Mouse (Mus musculus) C2C12 (cell line): ENCODE data around the gene Rnf144b. TPM values are rescaled to one million over a fixed set of nuclear protein-coding genes. Genes with fewer than 3 reads are reported as not detected.

Source experiments
- H3K27me3 ChIP-seq: one replicate; pipeline ENCODE4 v1.6.1; 2011; ENCODE audit not compliant: control insufficient read depth, insufficient read depth, insufficient read length
- H3K36me3 ChIP-seq: one replicate; pipeline ENCODE4 v1.6.1; 2011; ENCODE audit not compliant: control insufficient read depth, insufficient read depth
- H3K4me3 ChIP-seq: one replicate; pipeline ENCODE4 v1.5.1; 2011; ENCODE audit warnings: mild to moderate bottlenecking, control low read depth; ENCODE audit not compliant: poor library complexity, insufficient read depth, severe bottlenecking
- H3K79me2 ChIP-seq: one replicate; pipeline ENCODE4 v1.6.1; 2011; ENCODE audit not compliant: control insufficient read depth, insufficient read depth
- H3K79me3 ChIP-seq: one replicate; pipeline ENCODE4 v1.6.1; 2011; ENCODE audit warnings: low read depth, control low read depth
- H3ac ChIP-seq: one replicate; pipeline ENCODE3; 2011; ENCODE audit warnings: low read depth; ENCODE audit not compliant: control insufficient read depth, insufficient read length
- CEBPB ChIP-seq: IDR thresholded peaks from one replicate; pipeline ENCODE4 v1.6.1; 2011; ENCODE audit warnings: low read depth, mild to moderate bottlenecking, control low read depth, moderate library complexity
- CTCF ChIP-seq: IDR thresholded peaks from one replicate; pipeline ENCODE4 v1.5.1; 2011; ENCODE audit not compliant: control insufficient read depth, insufficient read depth, insufficient read length
- FOSL1 ChIP-seq: IDR thresholded peaks from one replicate; pipeline ENCODE4 v1.8.0; 2011; ENCODE audit warnings: mild to moderate bottlenecking, low read length; ENCODE audit not compliant: poor library complexity, insufficient read depth, severe bottlenecking
- MAX ChIP-seq: IDR thresholded peaks from one replicate; pipeline ENCODE4 v1.6.1; 2011; ENCODE audit warnings: mild to moderate bottlenecking, control low read depth
- MYOD1 ChIP-seq: IDR thresholded peaks from one replicate; pipeline ENCODE4 v1.6.1; 2011; ENCODE audit warnings: low read depth; ENCODE audit not compliant: control insufficient read depth, insufficient read length
- MYOG ChIP-seq: IDR thresholded peaks from one replicate; pipeline ENCODE4 v1.6.1; 2011; ENCODE audit not compliant: control insufficient read depth, insufficient read length; ENCODE audit errors: extremely low read depth
- USF1 ChIP-seq: IDR thresholded peaks from one replicate; pipeline ENCODE4 v1.6.1; 2011; ENCODE audit warnings: low read depth, mild to moderate bottlenecking, control low read depth, moderate library complexity
- polyA plus RNA-seq: library from polyadenylated mRNA; unstranded; fragments of >200 nt; fragmentation: generic; extraction: Trizol; gene quantifications from one replicate; pipeline ENCODE4 v1.2.1, GENCODE M21; 2012; ENCODE audit warnings: missing spikeins

The Rnf144b gene
- polyA plus RNA-seq, 1 experiment = 0.28 TPM

DNA sequence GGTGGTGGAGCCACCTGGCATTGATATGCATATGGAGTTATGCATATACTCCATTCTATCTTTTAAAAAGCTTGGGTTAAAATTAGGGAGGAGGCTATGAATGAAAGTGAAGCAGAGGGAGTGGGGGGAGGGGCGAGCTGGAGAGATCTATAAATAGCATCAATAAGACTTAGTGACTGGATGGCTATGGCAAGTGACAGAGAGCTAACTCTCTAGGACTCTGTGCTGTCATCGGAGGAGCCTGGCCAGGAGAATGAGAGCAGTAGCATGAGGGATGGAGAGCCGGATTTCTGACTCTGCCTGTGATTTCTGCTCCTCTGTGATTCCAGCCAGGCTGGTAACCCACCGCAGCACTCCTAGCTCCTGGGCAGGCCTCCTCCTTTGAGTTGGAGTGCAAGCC, 6.6 kb downstream of the Rnf144b start:
- Histone ChIP-seq H3K79me2 (no peaks in the 10 kb centered on the region), H3K79me3 (no peaks in the 10 kb centered on the region), H3K4me3 (no peak overlapping the region), H3K27me3 (no peaks in the 10 kb centered on the region), H3K36me3 (no peaks in the 10 kb centered on the region), H3ac (no peak overlapping the region)
- TF ChIP-seq MYOD1 = no peak
- TF ChIP-seq MYOG = no peak
- TF ChIP-seq CEBPB = no peak
- TF ChIP-seq FOSL1 = no peak
- TF ChIP-seq CTCF = no peak
- TF ChIP-seq MAX = no peak
- TF ChIP-seq USF1 = no peak

DNA sequence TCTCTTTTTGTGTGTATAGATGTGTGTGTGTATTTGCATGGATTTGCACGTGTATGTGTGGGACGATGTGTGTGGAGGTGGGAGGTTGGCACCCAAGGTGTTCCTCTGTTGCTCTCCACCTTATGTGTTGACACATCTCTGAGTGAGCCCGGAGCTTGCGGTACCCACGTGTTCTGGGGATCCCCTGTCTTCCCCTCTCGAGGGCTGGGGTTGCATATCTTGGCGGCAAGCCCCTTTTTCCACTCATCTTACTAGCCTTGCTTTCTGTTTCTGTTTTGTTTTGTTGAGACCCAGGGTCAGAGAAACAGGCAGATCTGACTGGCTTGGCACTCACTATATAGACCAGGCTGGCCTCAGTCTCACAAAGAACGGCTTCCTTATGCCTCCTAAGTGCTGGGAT, 10.6 kb downstream of the Rnf144b start:
- H3K4me3 ChIP-seq = no peak overlapping the region
- no peak overlapping the region for H3ac ChIP-seq
- H3K79me3 ChIP-seq = no peaks in the 10 kb centered on the region
- H3K27me3 ChIP-seq = no peaks in the 10 kb centered on the region
- H3K79me2 ChIP-seq = no peaks in the 10 kb centered on the region
- H3K36me3 ChIP-seq = no peaks in the 10 kb centered on the region
- TF ChIP-seq MYOG (no peak), CEBPB (no peak), USF1 (no peak), MAX (no peak), MYOD1 (no peak), FOSL1 (no peak), CTCF (no peak)

DNA sequence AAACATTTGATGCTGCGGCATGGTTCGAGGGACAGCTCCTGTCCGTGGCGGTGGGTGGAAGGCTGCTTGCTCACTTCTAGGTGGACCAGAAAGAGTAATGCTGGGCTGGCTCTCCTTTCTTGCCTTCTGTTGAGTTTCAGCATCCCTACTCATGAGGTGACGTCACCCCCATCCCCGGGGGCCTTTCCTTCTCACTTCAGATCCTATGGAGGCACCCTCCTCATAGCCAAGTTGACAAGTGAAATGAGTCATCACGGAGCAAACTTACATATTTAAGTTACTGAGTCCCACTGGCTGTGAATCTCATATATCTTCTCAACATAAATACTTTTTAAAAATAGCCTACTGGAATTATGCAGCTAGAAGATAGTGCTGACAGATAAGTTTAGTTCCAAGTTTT, 12.4 kb downstream of the Rnf144b start:
- Histone ChIP-seq H3K4me3 (no peak overlapping the region), H3K79me3 (no peaks in the 10 kb centered on the region), H3K79me2 (no peaks in the 10 kb centered on the region), H3K27me3 (no peaks in the 10 kb centered on the region), H3ac (no peak overlapping the region), H3K36me3 (no peaks in the 10 kb centered on the region)
- TF ChIP-seq FOSL1 = peak; percentile 10
- no peak for TF ChIP-seq MAX

DNA sequence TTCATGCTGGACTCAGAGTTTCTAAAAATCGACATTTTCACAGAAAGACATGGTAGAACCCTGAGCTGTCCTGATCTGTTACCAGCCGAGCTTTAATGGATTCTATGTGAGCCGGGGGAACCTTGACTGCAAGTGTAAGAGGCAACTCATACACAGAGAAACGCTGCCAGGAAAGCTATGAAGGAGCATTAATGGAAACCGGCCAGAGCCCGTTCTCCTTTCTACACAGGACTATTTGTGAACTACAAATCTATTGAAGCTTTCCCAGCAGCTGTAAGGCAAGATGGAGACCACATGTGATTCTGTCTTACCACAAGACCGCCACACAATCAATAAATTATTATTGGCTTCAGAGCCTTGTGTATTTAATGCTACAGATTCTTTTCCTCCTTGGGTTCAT, 13.3 kb downstream of the Rnf144b start:
- Histone ChIP-seq H3K27me3 (no peaks in the 10 kb centered on the region), H3K79me2 (no peaks in the 10 kb centered on the region), H3ac (no peak overlapping the region), H3K4me3 (no peak overlapping the region), H3K36me3 (no peaks in the 10 kb centered on the region), H3K79me3 (no peaks in the 10 kb centered on the region)
- TF ChIP-seq USF1 = no peak

DNA sequence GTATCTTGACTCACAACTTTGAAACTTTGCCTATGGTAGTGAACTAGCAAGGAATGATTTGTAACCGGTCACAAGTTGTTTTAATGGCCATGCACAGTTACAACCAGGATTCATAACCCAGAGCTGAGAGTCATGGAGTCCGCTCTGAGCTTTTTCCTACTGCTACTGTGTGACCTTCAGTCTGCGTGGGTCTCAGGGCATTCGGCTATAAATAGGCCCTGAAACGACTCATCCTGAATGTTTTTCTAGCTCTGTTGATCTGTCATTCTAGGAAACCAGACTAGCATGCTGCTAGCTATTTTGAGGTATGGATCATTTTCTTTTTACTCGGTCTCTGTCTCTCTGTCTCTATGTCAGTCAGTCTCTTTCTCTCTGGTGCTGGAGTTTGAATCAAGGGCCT, 20.3 kb downstream of the Rnf144b start:
- Histone ChIP-seq H3K79me2 (no peaks in the 10 kb centered on the region), H3K27me3 (no peaks in the 10 kb centered on the region), H3K36me3 (no peaks in the 10 kb centered on the region), H3K4me3 (no peak overlapping the region), H3K79me3 (no peaks in the 10 kb centered on the region), H3ac (no peak overlapping the region)
- TF ChIP-seq USF1 (no peak), FOSL1 (no peak), MAX (no peak), CTCF (no peak), MYOG (no peak), MYOD1 (no peak), CEBPB (no peak)

DNA sequence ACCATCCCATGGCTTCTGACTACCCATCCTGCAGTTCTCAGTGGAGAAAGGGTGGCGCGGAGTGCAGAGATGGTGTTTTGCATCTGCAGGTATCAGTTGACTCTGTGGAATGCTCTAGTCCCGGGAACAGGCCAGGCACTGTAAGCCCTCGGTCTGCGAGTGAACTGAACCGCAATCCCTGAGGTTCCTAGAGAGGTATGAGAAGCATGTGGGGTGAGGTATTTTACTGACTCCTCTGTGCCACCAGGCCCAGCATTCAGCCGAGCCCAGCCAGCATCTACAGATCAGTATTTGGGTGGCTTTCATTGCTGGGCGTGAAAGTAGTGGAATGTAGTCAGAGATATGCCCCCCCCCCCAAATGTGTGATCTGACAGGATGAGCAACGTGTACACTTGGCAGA, 23.5 kb downstream of the Rnf144b start:
- TF ChIP-seq MYOG = no peak
- no peak for TF ChIP-seq FOSL1
- no peak for TF ChIP-seq MAX
- TF ChIP-seq MYOD1 = no peak
- TF ChIP-seq USF1 = no peak
- TF ChIP-seq CTCF = no peak
- TF ChIP-seq CEBPB = no peak
- H3K79me3 ChIP-seq = no peaks in the 10 kb centered on the region
- no peaks in the 10 kb centered on the region for H3K27me3 ChIP-seq
- H3ac ChIP-seq = no peak overlapping the region
- H3K79me2 ChIP-seq = no peaks in the 10 kb centered on the region
- H3K36me3 ChIP-seq = no peaks in the 10 kb centered on the region
- no peak overlapping the region for H3K4me3 ChIP-seq

DNA sequence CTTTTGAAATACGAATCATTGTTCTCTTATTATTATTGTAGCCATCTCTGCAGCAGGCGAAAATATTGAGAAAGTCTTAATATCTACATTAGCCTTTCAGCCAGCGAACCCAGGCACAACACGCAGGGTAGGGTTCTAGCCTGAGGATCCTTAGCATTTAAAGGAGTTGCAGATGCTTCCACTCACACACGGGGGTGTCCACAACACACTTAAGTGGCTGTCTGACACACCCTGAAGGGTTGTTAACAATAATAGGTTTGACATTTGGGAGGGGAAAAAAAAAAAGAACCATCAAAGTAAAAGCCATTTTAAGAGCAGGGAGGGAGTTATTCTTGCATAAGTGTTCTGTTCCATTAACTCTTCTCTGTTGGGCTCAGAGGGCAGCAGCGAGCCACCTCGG, 23.9 kb downstream of the Rnf144b start:
- no peak overlapping the region for H3ac ChIP-seq
- H3K4me3 ChIP-seq = no peak overlapping the region
- no peaks in the 10 kb centered on the region for H3K79me2 ChIP-seq
- TF ChIP-seq FOSL1 (no peak), CEBPB (no peak), USF1 (no peak), CTCF (no peak), MAX (no peak), MYOD1 (no peak), MYOG (no peak)
- H3K36me3 ChIP-seq = no peaks in the 10 kb centered on the region
- H3K79me3 ChIP-seq = no peaks in the 10 kb centered on the region
- no peaks in the 10 kb centered on the region for H3K27me3 ChIP-seq
